Mouse (Mus musculus): Measurements from ENCODE around the gene Desi2.
A peak's percentile ranks its signal among the peaks of the same experiment; 100 is the strongest.
"Not testable (repeated sequence)": the region's sequence is repeated elsewhere in the genome, so short reads cannot be mapped to it uniquely, and the experiment has no call there.

Gene Desi2

GRCm38 (mm10) chr1:178187216-178187791 is at the start of gene Desi2:
TSS of gene Desi2 (plus strand) at chr1:178187417.
- DNase-seq: peak; percentile 93

- DNase-seq: not testable (repeated sequence)
These were observed 40.7 kb upstream of the Desi2 start for GRCm38 (mm10) chr1:178146513-178146912.

- DNase-seq: not testable (repeated sequence)
These were observed 40.3 kb upstream of the Desi2 start for GRCm38 (mm10) chr1:178146915-178147314.

GRCm38 (mm10) chr1:178182251-178182650 is 5.0 kb upstream of the Desi2 start:
- DNase-seq: no peak

- DNase-seq: no peak
These were observed 1.6 kb upstream of the Desi2 start for GRCm38 (mm10) chr1:178185591-178185990.

- DNase-seq: not testable (repeated sequence)
These were observed 593 bp downstream of the Desi2 start for GRCm38 (mm10) chr1:178187810-178188209.

- DNase-seq: peak; percentile 4
These were observed 1.2 kb downstream of the Desi2 start for GRCm38 (mm10) chr1:178188386-178188785.

- DNase-seq: no peak
These were observed 18.6 kb downstream of the Desi2 start for GRCm38 (mm10) chr1:178205701-178206325.

- not testable (repeated sequence) for DNase-seq
These were observed 20.6 kb downstream of the Desi2 start for GRCm38 (mm10) chr1:178207856-178208255.

GRCm38 (mm10) chr1:178209966-178210365 is 22.7 kb downstream of the Desi2 start:
- DNase-seq: no peak

GRCm38 (mm10) chr1:178217157-178217556 is 29.9 kb downstream of the Desi2 start:
- DNase-seq: no peak

GRCm38 (mm10) chr1:178218305-178218704 is 31.1 kb downstream of the Desi2 start:
- no peak for DNase-seq

- no peak for DNase-seq
These were observed 32.2 kb downstream of the Desi2 start for GRCm38 (mm10) chr1:178219166-178220077.

GRCm38 (mm10) chr1:178228888-178229287 is 41.7 kb downstream of the Desi2 start:
- not testable (repeated sequence) for DNase-seq

- DNase-seq: no peak
These were observed 46.9 kb downstream of the Desi2 start for GRCm38 (mm10) chr1:178234109-178234508.

GRCm38 (mm10) chr1:178235919-178236466 is 48.8 kb downstream of the Desi2 start:
- DNase-seq: no peak

- DNase-seq: no peak
These were observed 51.5 kb downstream of the Desi2 start for GRCm38 (mm10) chr1:178238676-178239075.

- DNase-seq: no peak
These were observed 54.8 kb downstream of the Desi2 start for GRCm38 (mm10) chr1:178241884-178242508.

- no peak for DNase-seq
These were observed 61.0 kb downstream of the Desi2 start for GRCm38 (mm10) chr1:178248107-178248820.

- no peak for DNase-seq
These were observed 67.4 kb downstream of the Desi2 start for GRCm38 (mm10) chr1:178254598-178254997.

- no peak for DNase-seq
These were observed 69.1 kb downstream of the Desi2 start for GRCm38 (mm10) chr1:178256351-178256750.

GRCm38 (mm10) chr1:178258821-178259220 is 71.6 kb downstream of the Desi2 start:
- DNase-seq: no peak

Data from liver (tissue).